Mouse (Mus musculus): ENCODE measurements around the gene Gm20696. TPM values are rescaled to one million over a fixed set of nuclear protein-coding genes. Genes with fewer than 3 reads are reported as not detected.

The Gm20696 gene
- polyA plus RNA-seq, 1 experiment from 2014 or later: 2.3 TPM

DNA sequence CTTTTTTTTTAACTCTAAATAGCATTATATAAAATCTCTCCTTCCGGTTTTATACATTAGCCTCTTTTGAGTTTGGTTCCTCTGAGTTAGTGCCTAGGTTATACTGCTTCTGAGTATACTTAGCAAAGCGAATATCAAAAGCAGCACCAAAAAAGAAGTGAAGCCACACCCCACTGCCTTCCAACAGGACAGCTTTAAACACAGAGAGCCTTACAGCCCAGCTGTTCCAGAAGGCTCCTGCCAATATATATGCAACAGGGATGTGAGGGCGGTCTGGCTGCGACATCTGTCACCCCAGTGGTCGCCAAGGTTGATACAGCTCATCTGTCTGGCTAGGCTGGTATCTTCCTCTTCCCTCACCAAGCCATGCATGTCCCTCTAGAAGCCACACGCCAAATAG, 91.0 kb downstream of the Gm20696 start:
- no peaks in the 10 kb centered on the region for H3K36me3 ChIP-seq (ENCODE audit: control insufficient read depth, insufficient read depth)
- H3K9ac ChIP-seq (ENCODE audit: low read length): no peak overlapping the region
- no peak overlapping the region for H3K4me2 ChIP-seq (ENCODE audit: low read depth, low read length)
- H3K27me3 ChIP-seq (ENCODE audit: control insufficient read depth, insufficient read depth, low read length): no peaks in the 10 kb centered on the region
- ATAC-seq (replicated peaks; ENCODE audit: extremely low read depth, insufficient read depth, low FRiP score): no peak
- H3K4me3 ChIP-seq (ENCODE audit: low read length): no peak overlapping the region
- H3K9me3 ChIP-seq (replicated peaks; ENCODE audit: control insufficient read depth, low read length): no peaks in the 10 kb centered on the region
- 72% methylated on average over 6 of the region's 6 CpGs for WGBS
- H3K27ac ChIP-seq (ENCODE audit: low read length): no peak overlapping the region
- H3K4me1 ChIP-seq (ENCODE audit: control insufficient read depth, insufficient read depth, low read length): no peaks in the 10 kb centered on the region

DNA sequence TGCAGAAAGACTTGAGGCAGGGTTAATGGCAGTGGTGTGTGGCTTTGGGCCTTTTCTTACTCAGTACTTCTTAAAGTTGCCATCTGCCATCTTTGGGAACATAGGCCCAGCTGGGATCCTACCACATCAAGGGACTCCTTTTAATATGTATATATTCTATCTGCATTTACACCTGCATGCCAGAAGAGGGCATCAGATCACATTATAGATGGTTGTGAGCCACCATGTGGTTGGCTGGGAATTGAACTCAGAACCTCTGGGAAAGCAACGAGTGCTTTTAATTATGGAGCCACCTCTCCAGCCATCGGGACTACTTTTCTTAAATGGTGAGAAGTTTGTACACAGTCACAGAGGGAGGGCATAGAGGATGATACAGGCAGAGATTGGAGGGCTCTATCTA, 93.3 kb downstream of the Gm20696 start:
- no peaks in the 10 kb centered on the region for H3K4me1 ChIP-seq (ENCODE audit: control insufficient read depth, insufficient read depth, low read length)
- no peaks in the 10 kb centered on the region for H3K9me3 ChIP-seq (replicated peaks; ENCODE audit: control insufficient read depth, low read length)
- H3K4me2 ChIP-seq (ENCODE audit: low read depth, low read length): no peak overlapping the region
- ATAC-seq (replicated peaks; ENCODE audit: extremely low read depth, insufficient read depth, low FRiP score): no peak
- H3K27ac ChIP-seq (ENCODE audit: low read length): no peak overlapping the region
- H3K9ac ChIP-seq (ENCODE audit: low read length): no peak overlapping the region
- no peaks in the 10 kb centered on the region for H3K36me3 ChIP-seq (ENCODE audit: control insufficient read depth, insufficient read depth)
- H3K27me3 ChIP-seq (ENCODE audit: control insufficient read depth, insufficient read depth, low read length): no peaks in the 10 kb centered on the region
- 87% methylated on average over 2 of the region's 2 CpGs for WGBS
- no peak overlapping the region for H3K4me3 ChIP-seq (ENCODE audit: low read length)

DNA sequence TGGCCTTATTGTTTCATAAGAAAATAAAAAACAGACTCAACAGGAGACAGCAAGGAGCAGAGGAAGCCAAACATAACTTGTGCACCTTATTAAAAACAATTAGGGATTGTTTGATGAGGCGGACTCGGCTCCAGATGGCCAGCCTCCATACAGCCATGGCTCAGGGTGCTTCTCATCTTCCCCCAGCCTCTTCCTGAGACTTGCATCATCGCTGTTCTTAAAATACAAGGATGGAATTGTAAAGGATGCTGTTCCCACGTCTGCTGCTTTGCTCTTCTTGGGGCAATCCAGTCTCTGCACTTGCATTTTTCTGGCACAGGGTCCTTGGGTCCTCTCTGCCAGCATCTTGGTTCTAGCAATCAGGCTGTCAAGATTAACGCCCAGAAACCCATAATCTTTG, 94.5 kb downstream of the Gm20696 start:
- H3K4me3 ChIP-seq (ENCODE audit: low read length): no peak overlapping the region
- no peak for ATAC-seq (replicated peaks; ENCODE audit: extremely low read depth, insufficient read depth, low FRiP score)
- no peak overlapping the region for H3K27ac ChIP-seq (ENCODE audit: low read length)
- no peaks in the 10 kb centered on the region for H3K27me3 ChIP-seq (ENCODE audit: control insufficient read depth, insufficient read depth, low read length)
- no peak overlapping the region for H3K4me2 ChIP-seq (ENCODE audit: low read depth, low read length)
- H3K9ac ChIP-seq (ENCODE audit: low read length): no peak overlapping the region
- WGBS: 72% methylated on average over 5 of the region's 5 CpGs
- no peaks in the 10 kb centered on the region for H3K36me3 ChIP-seq (ENCODE audit: control insufficient read depth, insufficient read depth)
- no peaks in the 10 kb centered on the region for H3K4me1 ChIP-seq (ENCODE audit: control insufficient read depth, insufficient read depth, low read length)
- no peaks in the 10 kb centered on the region for H3K9me3 ChIP-seq (replicated peaks; ENCODE audit: control insufficient read depth, low read length)

DNA sequence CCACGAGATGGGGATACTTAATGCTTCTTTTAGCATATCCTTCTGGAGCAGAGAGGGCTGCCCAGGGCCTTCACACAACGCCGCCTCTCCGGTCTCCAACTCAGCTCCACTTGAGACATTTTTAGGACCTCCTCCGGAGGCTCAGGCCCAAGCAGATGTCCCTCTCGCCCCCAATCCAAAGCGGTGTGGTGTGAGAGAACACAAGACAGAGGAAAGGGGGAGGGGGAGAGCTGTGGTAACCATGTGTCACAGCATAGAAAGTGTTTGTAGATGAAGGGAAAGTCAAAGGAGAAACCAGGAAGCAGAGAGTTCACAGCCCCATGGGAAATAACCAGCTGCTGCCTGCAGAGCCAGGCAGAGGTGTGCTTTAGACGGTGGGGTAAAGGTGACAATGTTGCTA, 99.7 kb downstream of the Gm20696 start:
- 0 out of 2 replicates have a peak, but pooled peaks have one; percentile 23 for ATAC-seq (replicated peaks; ENCODE audit: extremely low read depth, insufficient read depth, low FRiP score)
- no peaks in the 10 kb centered on the region for H3K27me3 ChIP-seq (ENCODE audit: control insufficient read depth, insufficient read depth, low read length)
- H3K27ac ChIP-seq (ENCODE audit: low read length): no peak overlapping the region
- H3K4me3 ChIP-seq (ENCODE audit: low read length): no peak overlapping the region
- WGBS: 48% methylated on average over 8 of the region's 8 CpGs
- no peak overlapping the region for H3K9ac ChIP-seq (ENCODE audit: low read length)
- no peaks in the 10 kb centered on the region for H3K4me1 ChIP-seq (ENCODE audit: control insufficient read depth, insufficient read depth, low read length)
- H3K4me2 ChIP-seq (ENCODE audit: low read depth, low read length): no peak overlapping the region
- no peaks in the 10 kb centered on the region for H3K9me3 ChIP-seq (replicated peaks; ENCODE audit: control insufficient read depth, low read length)
- no peaks in the 10 kb centered on the region for H3K36me3 ChIP-seq (ENCODE audit: control insufficient read depth, insufficient read depth)

DNA sequence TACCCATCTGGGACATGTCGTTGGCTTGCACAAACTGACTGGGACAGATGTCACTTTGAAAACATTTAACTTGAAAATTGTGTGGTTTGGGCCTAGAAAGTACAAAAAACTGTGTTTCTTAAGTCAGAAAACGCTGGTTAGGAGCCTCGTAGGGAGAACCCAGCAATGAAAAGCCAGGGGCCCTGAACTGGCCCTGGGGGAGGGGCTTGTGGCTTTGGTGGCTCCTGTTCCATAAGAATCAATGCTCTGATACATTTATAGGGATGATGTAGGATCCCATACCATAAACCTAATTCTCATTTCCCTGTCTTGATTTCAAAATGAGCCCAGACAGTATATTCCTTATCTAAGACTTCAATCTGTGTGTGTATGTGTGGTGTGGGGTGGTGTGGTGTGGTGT, 101.8 kb downstream of the Gm20696 start:
- no peak overlapping the region for H3K4me3 ChIP-seq (ENCODE audit: low read length)
- no peaks in the 10 kb centered on the region for H3K4me1 ChIP-seq (ENCODE audit: control insufficient read depth, insufficient read depth, low read length)
- H3K9me3 ChIP-seq (replicated peaks; ENCODE audit: control insufficient read depth, low read length): no peaks in the 10 kb centered on the region
- H3K27me3 ChIP-seq (ENCODE audit: control insufficient read depth, insufficient read depth, low read length): no peaks in the 10 kb centered on the region
- no peak overlapping the region for H3K4me2 ChIP-seq (ENCODE audit: low read depth, low read length)
- ATAC-seq (replicated peaks; ENCODE audit: extremely low read depth, insufficient read depth, low FRiP score): no peak
- no peak overlapping the region for H3K9ac ChIP-seq (ENCODE audit: low read length)
- no peak overlapping the region for H3K27ac ChIP-seq (ENCODE audit: low read length)
- H3K36me3 ChIP-seq (ENCODE audit: control insufficient read depth, insufficient read depth): no peaks in the 10 kb centered on the region
- WGBS: 79% methylated on average over 3 of the region's 3 CpGs

DNA sequence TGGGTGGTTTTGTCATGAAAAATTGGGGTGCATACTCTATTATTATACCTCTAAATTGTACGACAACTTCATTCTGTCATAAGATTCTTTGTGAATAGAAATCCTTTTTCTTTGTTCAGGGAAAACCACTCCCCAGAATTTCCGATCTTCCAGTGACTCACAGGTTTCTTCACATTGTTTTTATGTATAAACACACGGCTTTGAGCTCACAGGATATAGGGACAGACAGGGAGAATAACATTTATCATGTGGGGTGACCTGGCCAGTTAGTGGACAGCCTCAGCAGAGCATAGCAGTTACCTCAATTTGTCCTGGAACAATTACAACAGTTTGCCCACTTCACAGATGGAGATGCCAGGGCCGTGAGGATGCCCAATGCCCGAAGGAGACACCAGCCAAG, 109.6 kb downstream of the Gm20696 start:
- 67% methylated on average over 5 of the region's 5 CpGs for WGBS
- Histone ChIP-seq H3K36me3 (ENCODE audit: control insufficient read depth, insufficient read depth) (no peaks in the 10 kb centered on the region), H3K27me3 (ENCODE audit: control insufficient read depth, insufficient read depth, low read length) (no peaks in the 10 kb centered on the region), H3K27ac (ENCODE audit: low read length) (no peak overlapping the region), H3K4me1 (ENCODE audit: control insufficient read depth, insufficient read depth, low read length) (no peaks in the 10 kb centered on the region), H3K9ac (ENCODE audit: low read length) (no peak overlapping the region), H3K4me3 (ENCODE audit: low read length) (no peak overlapping the region), H3K4me2 (ENCODE audit: low read depth, low read length) (no peak overlapping the region), H3K9me3 (replicated peaks; ENCODE audit: control insufficient read depth, low read length) (no peaks in the 10 kb centered on the region)
- ATAC-seq (replicated peaks; ENCODE audit: extremely low read depth, insufficient read depth, low FRiP score): no peak

DNA sequence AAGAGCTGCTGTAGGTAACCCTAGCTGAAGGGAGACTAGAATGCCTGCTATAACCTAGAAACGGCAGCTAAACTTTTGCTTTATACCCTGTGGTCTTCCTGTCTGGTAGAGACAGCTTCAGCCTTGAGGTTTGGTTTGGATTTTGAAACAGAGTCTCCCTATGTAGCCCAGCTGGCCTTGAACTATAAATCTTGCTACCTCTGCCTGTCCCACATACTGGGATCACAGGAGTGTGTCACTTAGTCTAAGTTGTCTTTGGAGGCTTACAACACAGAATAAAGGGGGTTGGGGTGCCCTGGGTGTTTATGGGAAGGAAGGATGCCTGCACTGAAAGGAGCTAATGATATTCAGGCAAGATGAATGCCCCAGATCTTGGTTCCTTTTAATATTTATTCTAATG, 113.8 kb downstream of the Gm20696 start:
- no peaks in the 10 kb centered on the region for H3K27me3 ChIP-seq (ENCODE audit: control insufficient read depth, insufficient read depth, low read length)
- no peak overlapping the region for H3K4me3 ChIP-seq (ENCODE audit: low read length)
- ATAC-seq (replicated peaks; ENCODE audit: extremely low read depth, insufficient read depth, low FRiP score): no peak
- H3K36me3 ChIP-seq (ENCODE audit: control insufficient read depth, insufficient read depth): 0 out of 2 replicates have a peak, but pooled peaks cover 2% of the 10 kb centered on the region
- no peaks in the 10 kb centered on the region for H3K4me1 ChIP-seq (ENCODE audit: control insufficient read depth, insufficient read depth, low read length)
- no peak overlapping the region for H3K27ac ChIP-seq (ENCODE audit: low read length)
- no peaks in the 10 kb centered on the region for H3K9me3 ChIP-seq (replicated peaks; ENCODE audit: control insufficient read depth, low read length)
- no peak overlapping the region for H3K9ac ChIP-seq (ENCODE audit: low read length)
- no peak overlapping the region for H3K4me2 ChIP-seq (ENCODE audit: low read depth, low read length)
- 68% methylated on average over 1 of the region's 1 CpGs for WGBS

DNA sequence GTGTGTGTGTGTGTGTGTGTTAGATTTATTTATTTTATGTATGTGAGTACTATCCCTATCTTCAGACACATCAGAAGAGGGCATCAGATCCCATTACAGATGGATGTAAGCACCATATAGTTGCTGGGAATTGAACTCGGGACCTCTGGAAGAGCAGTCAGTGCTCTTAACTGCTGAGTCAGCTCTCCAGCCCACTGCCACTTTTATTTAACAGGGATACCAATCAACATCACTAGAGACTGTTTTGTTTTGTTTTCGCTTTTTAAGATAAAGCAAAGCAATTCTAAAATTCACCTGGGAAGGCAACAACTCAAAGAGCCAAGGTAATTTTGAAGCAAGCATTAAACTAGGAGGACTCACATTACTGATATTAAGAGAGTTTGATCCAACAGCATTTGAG, 120.2 kb downstream of the Gm20696 start:
- Histone ChIP-seq H3K9me3 (replicated peaks; ENCODE audit: control insufficient read depth, low read length) (no peaks in the 10 kb centered on the region), H3K4me1 (ENCODE audit: control insufficient read depth, insufficient read depth, low read length) (no peaks in the 10 kb centered on the region), H3K27me3 (ENCODE audit: control insufficient read depth, insufficient read depth, low read length) (no peaks in the 10 kb centered on the region), H3K9ac (ENCODE audit: low read length) (no peak overlapping the region), H3K36me3 (ENCODE audit: control insufficient read depth, insufficient read depth) (0 out of 2 replicates have a peak, but pooled peaks cover 2% of the 10 kb centered on the region), H3K4me2 (ENCODE audit: low read depth, low read length) (no peak overlapping the region), H3K27ac (ENCODE audit: low read length) (no peak overlapping the region), H3K4me3 (ENCODE audit: low read length) (no peak overlapping the region)
- ATAC-seq (replicated peaks; ENCODE audit: extremely low read depth, insufficient read depth, low FRiP score): no peak
- 83% methylated on average over 2 of the region's 2 CpGs for WGBS

DNA sequence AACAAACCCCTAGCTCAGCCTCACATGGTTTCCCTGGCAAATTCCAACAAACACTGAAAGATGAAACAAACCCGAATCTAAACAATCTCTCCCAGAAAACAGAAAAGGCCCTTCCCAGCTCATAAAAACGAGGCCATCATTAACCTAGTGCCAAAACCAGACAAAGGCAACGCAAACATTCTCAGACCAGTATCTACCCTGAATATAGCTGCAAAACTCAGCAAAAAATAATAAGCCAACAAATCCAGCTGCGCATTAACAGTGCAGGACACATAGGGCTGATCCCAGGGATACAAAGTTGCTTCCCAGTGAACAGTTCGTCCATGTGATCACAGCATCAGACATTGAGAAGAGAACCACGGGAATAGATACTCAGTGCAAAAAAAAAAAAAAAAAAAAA, 121.2 kb downstream of the Gm20696 start:
- H3K27me3 ChIP-seq (ENCODE audit: control insufficient read depth, insufficient read depth, low read length): no peaks in the 10 kb centered on the region
- H3K27ac ChIP-seq (ENCODE audit: low read length): no peak overlapping the region
- ATAC-seq (replicated peaks; ENCODE audit: extremely low read depth, insufficient read depth, low FRiP score): no peak
- no peak overlapping the region for H3K4me2 ChIP-seq (ENCODE audit: low read depth, low read length)
- no peak overlapping the region for H3K9ac ChIP-seq (ENCODE audit: low read length)
- 72% methylated on average over 6 of the region's 6 CpGs for WGBS
- H3K4me3 ChIP-seq (ENCODE audit: low read length): no peak overlapping the region
- H3K36me3 ChIP-seq (ENCODE audit: control insufficient read depth, insufficient read depth): 0 out of 2 replicates have a peak, but pooled peaks cover 2% of the 10 kb centered on the region
- H3K4me1 ChIP-seq (ENCODE audit: control insufficient read depth, insufficient read depth, low read length): no peaks in the 10 kb centered on the region
- no peaks in the 10 kb centered on the region for H3K9me3 ChIP-seq (replicated peaks; ENCODE audit: control insufficient read depth, low read length)

DNA sequence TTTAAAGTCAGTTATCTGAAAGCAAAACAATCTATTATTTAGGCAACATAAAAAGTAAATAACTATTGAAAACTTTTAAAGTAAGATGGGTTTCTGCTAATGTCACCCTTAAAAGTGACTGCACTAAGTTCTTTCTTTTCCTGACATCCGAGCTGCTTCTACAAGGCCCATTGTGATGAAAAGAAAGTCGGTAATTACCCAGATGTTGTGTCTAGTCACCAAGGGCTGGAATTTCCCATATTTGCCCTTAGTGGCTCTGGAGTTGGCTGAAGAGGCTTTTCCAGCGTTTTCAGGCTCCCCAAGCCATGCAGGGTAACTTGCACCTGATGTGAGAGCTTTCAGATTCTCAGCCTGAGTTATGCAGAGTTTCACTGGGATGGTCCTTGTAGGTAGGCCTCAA, 125.5 kb downstream of the Gm20696 start:
- no peaks in the 10 kb centered on the region for H3K27me3 ChIP-seq (ENCODE audit: control insufficient read depth, insufficient read depth, low read length)
- ATAC-seq (replicated peaks; ENCODE audit: extremely low read depth, insufficient read depth, low FRiP score): no peak
- no peak overlapping the region for H3K4me2 ChIP-seq (ENCODE audit: low read depth, low read length)
- 47% methylated on average over 3 of the region's 3 CpGs for WGBS
- no peaks in the 10 kb centered on the region for H3K9me3 ChIP-seq (replicated peaks; ENCODE audit: control insufficient read depth, low read length)
- no peaks in the 10 kb centered on the region for H3K4me1 ChIP-seq (ENCODE audit: control insufficient read depth, insufficient read depth, low read length)
- no peak overlapping the region for H3K9ac ChIP-seq (ENCODE audit: low read length)
- no peaks in the 10 kb centered on the region for H3K36me3 ChIP-seq (ENCODE audit: control insufficient read depth, insufficient read depth)
- H3K27ac ChIP-seq (ENCODE audit: low read length): no peak overlapping the region
- no peak overlapping the region for H3K4me3 ChIP-seq (ENCODE audit: low read length)

Measured in heart, embryonic 16.5 days (tissue).